Mouse (Mus musculus) lung, embryonic 14.5 days (tissue): ENCODE results near the gene Cyp2d9. TPM values are rescaled to one million over a fixed set of nuclear protein-coding genes. Genes with fewer than 3 reads are reported as not detected.
"Not testable (repeated sequence)": the region's sequence is repeated elsewhere in the genome, so short reads cannot be mapped to it uniquely, and the experiment has no call there.

Experiments
- ATAC-seq: fragments of 200-750 bp; cut with Nextera tagmentation; 2 replicates; pipeline ENCODE4 v1.8.0; 2017; ENCODE audit warnings: mild to moderate bottlenecking, moderate TSS enrichment, moderate library complexity; ENCODE audit not compliant: insufficient read depth
- DNase-seq: peaks from one replicate; pipeline ENCODE4 v3.0.0-alpha.2; 2015
- H3K27ac ChIP-seq: fragments of 300-500 bp; sonication (generic); 2 replicates; pipeline ENCODE4 v1.5.1; 2014; ENCODE audit warnings: low read depth, mild to moderate bottlenecking, moderate library complexity
- H3K27me3 ChIP-seq: fragments of 300-500 bp; sonication (generic); 2 replicates; pipeline ENCODE4 v1.6.1; 2014; ENCODE audit warnings: low read length, control low read depth; ENCODE audit not compliant: insufficient read depth
- H3K36me3 ChIP-seq: fragments of 300-500 bp; sonication (generic); 2 replicates; pipeline ENCODE4 v1.6.1; 2014; ENCODE audit warnings: control low read depth; ENCODE audit not compliant: insufficient read depth
- H3K4me1 ChIP-seq: fragments of 300-500 bp; sonication (generic); 2 replicates; pipeline ENCODE4 v1.6.1; 2014; ENCODE audit warnings: antibody characterized with exemption, control low read depth; ENCODE audit not compliant: insufficient read depth
- H3K4me2 ChIP-seq: fragments of 300-500 bp; sonication (generic); 2 replicates; pipeline ENCODE4 v1.6.1; 2014; ENCODE audit warnings: mild to moderate bottlenecking
- H3K4me3 ChIP-seq: fragments of 300-500 bp; sonication (generic); 2 replicates; pipeline ENCODE4 v1.5.1; 2014; ENCODE audit warnings: low read depth, low read length
- H3K9ac ChIP-seq: fragments of 300-500 bp; sonication (generic); 2 replicates; pipeline ENCODE4 v1.6.1; 2014
- H3K9me3 ChIP-seq: fragments of 300-500 bp; sonication (generic); 2 replicates; pipeline ENCODE4 v1.6.1; 2016; ENCODE audit warnings: low read depth, low read length, control low read depth
- CTCF ChIP-seq: IDR thresholded peaks from 2 replicates; pipeline ENCODE4 v1.5.1; 2016; ENCODE audit warnings: antibody characterized with exemption, low read depth
- WGBS: fragments of 180-500 bp; shearing (Covaris S2); extraction: QIAGEN DNeasy Blood & Tissue Kit; methylation state at CpG from one replicate; pipeline ENCODE4 v1.1.7; 2014; 5-methylcytosine and 5-hydroxymethylcytosine counted together
- polyA plus RNA-seq: library from polyadenylated mRNA; unstranded; fragments of >200 nt; fragmentation: Nextera tagmentation; extraction: Ambion mirVana; gene quantifications from 2 replicates; pipeline ENCODE4 v1.2.1, GENCODE M21; 2014

The Cyp2d9 gene
- polyA plus RNA-seq = not detected in 2 replicates

GRCm38 (mm10) chr15:82433137-82433536, at the start of gene Cyp2d9:
Gene Cyp2d9, plus strand, starts transcription at chr15:82433437.
- no peak for TF ChIP-seq CTCF
- Histone ChIP-seq H3K4me1 (no peaks in the 10 kb centered on the region), H3K4me2 (no peak within 1 kb of the TSS), H3K9ac (no peak within 1 kb of the TSS), H3K27me3 (no peaks in the 10 kb centered on the region), H3K4me3 (no peak within 1 kb of the TSS), H3K9me3 (peaks cover 6% of the 10 kb centered on the region; the same call in 1 of the 2 replicates), H3K36me3 (no peaks in the 10 kb centered on the region), H3K27ac (no peak within 1 kb of the TSS)
- DNase-seq = no peak
- no peak for ATAC-seq

- H3K27ac ChIP-seq = no peak overlapping the region
- H3K9ac ChIP-seq = no peak overlapping the region
- no peaks in the 10 kb centered on the region for H3K27me3 ChIP-seq
- no peaks in the 10 kb centered on the region for H3K9me3 ChIP-seq
- no peak overlapping the region for H3K4me2 ChIP-seq
- TF ChIP-seq CTCF = no peak
- H3K4me1 ChIP-seq = no peaks in the 10 kb centered on the region
- 78% methylated on average over 2 of the region's 2 CpGs for WGBS
- DNase-seq (no peak), ATAC-seq (no peak)
- no peaks in the 10 kb centered on the region for H3K36me3 ChIP-seq
- no peak overlapping the region for H3K4me3 ChIP-seq
Observed at GRCm38 (mm10) chr15:82385729-82386128, 47.5 kb upstream of the Cyp2d9 start.

- H3K4me1 ChIP-seq, H3K27ac ChIP-seq, ATAC-seq, H3K9me3 ChIP-seq, H3K9ac ChIP-seq, H3K4me3 ChIP-seq, H3K27me3 ChIP-seq, DNase-seq, H3K4me2 ChIP-seq, H3K36me3 ChIP-seq: not testable (repeated sequence)
- WGBS = 87% methylated on average over 10 of the region's 10 CpGs
Observed at GRCm38 (mm10) chr15:82389916-82390315, 43.3 kb upstream of the Cyp2d9 start.

GRCm38 (mm10) chr15:82393922-82394321, 39.3 kb upstream of the Cyp2d9 start, which contains the start of gene Cyp2d11:
Gene Cyp2d11, minus strand, starts transcription at chr15:82394022.
- DNase-seq, H3K4me1 ChIP-seq, H3K9ac ChIP-seq, H3K27ac ChIP-seq, H3K9me3 ChIP-seq, ATAC-seq, H3K27me3 ChIP-seq, H3K4me3 ChIP-seq, H3K4me2 ChIP-seq, H3K36me3 ChIP-seq: not testable (repeated sequence)
- WGBS = 87% methylated on average over 2 of the region's 2 CpGs

GRCm38 (mm10) chr15:82395955-82396354, 37.3 kb upstream of the Cyp2d9 start:
- not testable (repeated sequence) for H3K4me2 ChIP-seq, H3K9me3 ChIP-seq, H3K27ac ChIP-seq, DNase-seq, ATAC-seq, H3K4me3 ChIP-seq, H3K4me1 ChIP-seq, H3K9ac ChIP-seq, H3K36me3 ChIP-seq, H3K27me3 ChIP-seq
- 67% methylated on average over 3 of the region's 3 CpGs for WGBS

- H3K9me3 ChIP-seq = no peaks in the 10 kb centered on the region
- H3K4me3 ChIP-seq = no peak overlapping the region
- H3K9ac ChIP-seq = no peak overlapping the region
- no peaks in the 10 kb centered on the region for H3K27me3 ChIP-seq
- TF ChIP-seq CTCF = no peak
- no peak overlapping the region for H3K4me2 ChIP-seq
- H3K27ac ChIP-seq = no peak overlapping the region
- H3K4me1 ChIP-seq = no peaks in the 10 kb centered on the region
- WGBS = 68% methylated on average over 2 of the region's 2 CpGs
- ATAC-seq (no peak), DNase-seq (no peak)
- no peaks in the 10 kb centered on the region for H3K36me3 ChIP-seq
Observed at GRCm38 (mm10) chr15:82401516-82401915, 31.7 kb upstream of the Cyp2d9 start.

- H3K9ac ChIP-seq = no peak overlapping the region
- no peak overlapping the region for H3K4me2 ChIP-seq
- no peaks in the 10 kb centered on the region for H3K9me3 ChIP-seq
- H3K4me3 ChIP-seq = no peak overlapping the region
- no peak for ATAC-seq
- TF ChIP-seq CTCF = no peak
- no peaks in the 10 kb centered on the region for H3K4me1 ChIP-seq
- no peaks in the 10 kb centered on the region for H3K27me3 ChIP-seq
- no peak for DNase-seq
- no peak overlapping the region for H3K27ac ChIP-seq
- H3K36me3 ChIP-seq = no peaks in the 10 kb centered on the region
Observed at GRCm38 (mm10) chr15:82402106-82402505, 31.1 kb upstream of the Cyp2d9 start.

- Histone ChIP-seq H3K36me3 (no peaks in the 10 kb centered on the region), H3K27ac (no peak overlapping the region), H3K4me2 (no peak overlapping the region), H3K9ac (no peak overlapping the region), H3K4me3 (no peak overlapping the region), H3K4me1 (no peaks in the 10 kb centered on the region), H3K9me3 (no peaks in the 10 kb centered on the region), H3K27me3 (no peaks in the 10 kb centered on the region)
- TF ChIP-seq CTCF = no peak
- no peak for DNase-seq
- no peak for ATAC-seq
- WGBS = 83% methylated on average over 6 of the region's 6 CpGs
Observed at GRCm38 (mm10) chr15:82402741-82403140, 30.5 kb upstream of the Cyp2d9 start.
